Mouse (Mus musculus): ENCODE results near the gene Klc3.

Gene Klc3

DNA sequence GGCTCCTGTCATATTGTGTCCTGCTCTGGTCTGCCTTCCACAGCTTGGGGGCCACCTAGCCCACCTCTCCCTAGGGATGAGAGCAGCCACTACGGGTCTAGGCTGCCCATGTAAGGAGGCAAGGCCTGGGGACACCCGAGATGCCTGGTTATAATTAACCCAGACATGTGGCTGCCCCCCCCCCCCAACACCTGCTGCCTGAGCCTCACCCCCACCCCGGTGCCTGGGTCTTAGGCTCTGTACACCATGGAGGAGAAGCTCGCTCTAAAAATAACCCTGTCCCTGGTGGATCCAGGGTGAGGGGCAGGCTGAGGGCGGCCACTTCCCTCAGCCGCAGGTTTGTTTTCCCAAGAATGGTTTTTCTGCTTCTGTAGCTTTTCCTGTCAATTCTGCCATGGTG lies 5.8 kb upstream of the Klc3 start:
- DNase-seq (ENCODE audit: low spot score in 2 of 2) = no peak

DNA sequence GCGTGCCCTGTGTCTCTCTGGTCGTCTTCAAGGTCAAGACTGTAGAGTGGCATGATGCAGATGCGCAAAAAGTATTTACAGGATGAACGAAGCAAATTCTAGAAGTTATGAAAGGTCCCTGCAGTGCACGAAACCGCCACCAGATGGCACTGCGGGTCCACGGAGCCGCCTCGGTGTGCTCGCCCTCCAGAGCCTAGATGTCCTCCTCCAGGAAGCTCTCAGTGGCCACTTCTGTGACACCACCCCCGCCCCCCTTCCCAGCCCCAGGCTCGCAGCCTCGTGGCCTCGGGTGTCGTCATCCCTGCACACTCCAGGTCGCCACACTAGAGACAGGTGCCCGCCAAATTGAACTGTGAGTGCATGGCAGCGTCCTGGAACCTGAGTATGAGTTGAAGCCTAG lies 1.5 kb upstream of the Klc3 start:
- peak; percentile 57 to 87 for DNase-seq (ENCODE audit: low spot score in 2 of 2)

DNA sequence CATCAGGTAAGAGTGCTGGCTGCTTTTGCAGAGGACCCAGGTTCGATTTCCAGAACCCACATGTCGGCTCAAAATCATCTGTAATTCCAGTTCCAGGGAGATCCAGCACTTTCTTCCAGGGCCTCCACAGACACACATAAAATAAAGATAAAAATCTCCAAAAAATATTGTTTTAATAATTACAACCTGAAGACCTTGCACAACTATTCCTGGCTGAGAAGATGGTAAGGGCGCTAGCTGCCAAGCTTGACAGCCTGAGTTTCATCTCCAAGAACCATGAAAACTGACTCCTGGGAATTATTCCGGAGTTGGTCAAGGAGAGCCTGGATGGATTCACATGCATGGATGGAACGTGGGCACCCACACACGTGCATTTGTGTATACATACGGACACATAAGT lies 572 bp upstream of the Klc3 start, which contains the start of gene Ckm:
TSS of gene Ckm (plus strand) at position 301 of the 400 bp plus-strand sequence.
- DNase-seq (ENCODE audit: low spot score in 2 of 2) = no peak

DNA sequence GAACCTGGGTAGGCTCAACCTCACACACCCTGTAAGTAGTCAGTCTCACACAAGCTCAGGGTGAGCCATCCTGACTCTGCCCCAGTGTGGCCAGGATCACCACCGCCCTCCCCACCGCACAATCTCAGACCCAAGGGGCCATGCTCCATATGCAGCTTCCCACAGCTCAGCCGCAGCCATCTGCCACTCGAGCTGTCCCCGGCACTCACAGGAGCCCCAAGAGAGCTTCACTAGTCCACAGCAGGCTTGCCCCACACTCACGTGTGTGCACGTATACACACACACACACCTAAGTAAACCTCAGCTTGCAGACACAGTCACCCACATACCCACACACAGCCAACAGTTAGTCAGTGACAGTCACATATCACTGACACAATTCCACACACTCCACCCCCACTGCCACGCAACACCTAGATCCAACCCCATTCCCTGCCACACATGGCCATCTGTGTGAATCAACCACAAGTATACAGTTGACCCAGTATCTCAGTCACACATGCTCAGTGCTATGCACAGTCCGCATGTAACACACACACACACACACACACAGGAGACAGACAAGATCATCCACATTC lies 1.3 kb downstream of the Klc3 start:
- DNase-seq (ENCODE audit: low spot score in 2 of 2) = no peak

DNA sequence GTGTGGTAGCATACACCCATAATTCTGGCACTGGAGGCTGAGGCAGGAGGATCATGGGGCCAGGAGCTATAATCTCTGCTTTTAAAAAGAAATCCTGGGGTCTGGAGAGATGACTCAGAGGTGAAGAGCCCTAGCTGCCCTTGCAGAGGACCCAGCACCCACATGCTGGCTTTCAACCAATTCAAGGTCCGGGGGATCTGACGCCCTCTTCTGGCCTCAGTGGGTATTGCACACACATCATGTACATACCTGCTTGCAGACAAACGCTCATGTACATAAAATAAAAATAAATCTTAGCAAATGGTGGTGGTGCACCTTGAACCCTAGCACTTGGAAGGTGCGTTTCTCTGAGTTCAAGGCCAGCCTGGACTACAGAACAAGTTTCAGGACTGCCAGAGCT lies 3.0 kb downstream of the Klc3 start:
- no peak for DNase-seq (ENCODE audit: low spot score in 2 of 2)

DNA sequence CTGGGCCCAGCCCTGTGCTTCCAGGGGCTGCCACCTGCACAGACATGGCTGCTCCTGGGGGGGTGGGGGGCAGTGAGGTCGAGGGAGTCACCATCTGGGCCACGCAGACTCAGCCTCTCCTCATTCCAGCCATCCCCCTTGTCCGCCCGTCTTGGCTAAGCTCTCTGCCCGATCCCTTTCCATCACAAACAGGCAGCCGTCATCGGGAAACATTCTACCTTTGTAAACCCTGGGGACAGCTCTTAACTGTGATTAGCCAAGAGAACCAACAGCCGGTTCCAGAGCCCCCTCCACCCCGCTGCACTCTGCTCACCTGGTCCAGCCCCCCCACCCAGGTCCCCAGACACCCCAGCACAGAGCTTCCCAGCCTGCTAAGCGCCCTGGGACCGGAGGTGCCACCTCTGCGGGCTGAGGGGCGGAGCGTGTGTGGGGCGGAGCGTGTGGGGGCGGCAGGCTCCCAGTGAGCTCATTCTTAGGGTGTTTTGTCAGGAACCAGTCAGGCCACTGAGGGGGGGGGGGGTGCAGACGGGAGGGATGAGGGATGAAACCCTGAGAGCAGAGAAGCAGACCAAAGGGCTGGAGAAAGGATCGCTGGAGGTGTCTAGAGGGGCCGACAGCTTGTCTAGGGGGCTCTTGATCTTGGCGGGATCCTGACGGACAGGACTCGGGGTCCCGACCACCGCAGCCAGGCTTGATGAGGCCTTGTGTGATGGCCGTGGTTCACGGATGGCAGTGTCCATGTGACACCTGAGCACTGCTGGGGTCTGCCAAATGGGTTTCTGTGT lies 4.2 kb downstream of the Klc3 start:
- DNase-seq (ENCODE audit: low spot score in 2 of 2) = peak; percentile 55 to 61

DNA sequence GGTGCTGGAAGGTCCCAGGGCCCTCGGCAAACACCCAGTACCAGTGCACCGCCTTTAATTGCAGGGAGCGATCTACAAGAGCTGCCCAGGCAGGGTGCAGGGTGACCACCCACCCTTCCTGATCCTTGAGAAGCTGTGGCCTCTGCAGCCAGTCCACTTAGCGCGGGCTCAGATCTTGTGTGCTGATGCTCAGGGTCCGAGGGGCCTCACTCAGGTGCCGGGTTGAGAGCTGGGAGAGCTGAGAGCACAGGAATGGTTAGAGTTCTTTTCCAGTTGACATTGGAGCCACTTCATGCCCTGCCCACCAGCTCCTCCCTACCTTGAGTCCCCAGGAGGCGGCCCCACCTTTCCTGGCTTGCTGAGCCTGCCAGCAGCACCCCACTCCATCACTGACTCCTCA lies 9.4 kb downstream of the Klc3 start:
- no peak for DNase-seq (ENCODE audit: low spot score in 2 of 2)

DNA sequence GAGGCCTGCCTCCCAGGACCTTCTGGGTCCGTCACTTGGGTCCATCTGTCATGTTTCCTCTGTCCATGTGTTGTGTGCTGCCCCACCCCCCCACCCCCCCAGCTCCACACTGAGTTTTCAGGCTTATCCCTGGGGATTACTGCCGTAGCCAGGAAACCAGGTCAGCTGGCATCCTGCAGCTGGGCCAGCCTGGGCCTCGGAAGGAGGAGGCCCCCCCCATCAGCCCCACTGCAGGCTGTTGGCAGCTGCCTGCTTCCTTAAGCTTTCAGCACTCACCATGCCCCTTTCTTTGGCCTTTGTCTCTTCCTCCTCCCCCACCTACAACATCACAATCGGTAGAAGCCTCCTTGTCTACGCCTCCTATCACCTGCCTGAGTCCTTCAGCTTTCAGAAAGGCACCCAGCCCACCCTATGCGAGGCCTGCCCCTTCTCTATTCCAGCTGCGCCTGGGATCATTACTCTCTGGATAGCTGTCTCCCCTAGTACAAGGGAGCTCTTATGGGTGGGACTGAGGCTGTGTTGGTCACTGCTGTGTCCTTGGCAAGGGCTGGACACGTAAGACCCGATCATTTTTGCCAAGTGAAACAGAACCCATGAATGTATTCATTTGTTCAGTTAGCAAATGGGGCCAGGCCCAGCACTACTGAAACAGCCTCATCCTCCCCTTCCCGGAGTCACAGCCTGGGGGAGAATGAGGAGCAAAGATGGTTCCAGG lies 15.0 kb downstream of the Klc3 start:
- DNase-seq (ENCODE audit: low spot score in 2 of 2) = no peak

DNA sequence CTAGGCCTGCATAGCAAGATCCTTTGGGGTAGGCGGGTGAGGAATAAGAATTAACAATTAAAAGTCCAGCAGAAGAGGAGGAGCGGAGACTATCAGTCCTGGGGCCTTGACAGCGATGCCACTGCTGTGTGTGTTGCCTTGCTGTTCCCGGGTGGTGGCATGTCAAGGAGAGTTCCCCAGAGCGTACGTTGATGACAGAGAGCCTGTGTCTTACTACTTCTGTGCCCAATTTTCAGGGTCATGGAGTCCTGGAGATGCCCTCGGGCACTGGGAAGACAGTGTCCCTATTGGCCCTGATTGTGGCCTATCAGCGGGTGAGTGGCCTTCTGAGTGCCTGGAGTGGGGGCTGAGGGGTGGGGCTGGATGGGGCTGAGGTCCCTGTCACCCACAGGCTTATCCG lies 20.2 kb downstream of the Klc3 start:
- no peak for DNase-seq (ENCODE audit: low spot score in 2 of 2)

DNA sequence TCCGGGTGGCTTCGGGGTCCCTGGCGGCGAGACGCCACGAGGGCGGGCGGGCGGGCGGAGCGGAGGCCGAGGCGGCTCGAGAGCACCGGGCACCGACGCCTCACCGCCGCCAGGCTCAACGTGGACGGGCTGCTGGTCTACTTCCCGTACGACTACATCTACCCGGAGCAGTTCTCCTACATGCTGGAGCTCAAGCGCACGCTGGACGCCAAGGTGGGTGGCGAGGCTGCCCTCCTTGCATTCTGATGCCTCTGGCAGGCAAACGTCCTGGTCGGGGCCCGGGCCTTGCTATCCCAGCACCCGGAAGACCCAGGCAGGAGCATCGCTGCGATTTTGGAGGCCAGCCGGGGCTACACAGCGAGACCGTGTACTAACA lies 21.8 kb downstream of the Klc3 start:
- DNase-seq (ENCODE audit: low spot score in 2 of 2) = peak; percentile 26 to 38

DNA sequence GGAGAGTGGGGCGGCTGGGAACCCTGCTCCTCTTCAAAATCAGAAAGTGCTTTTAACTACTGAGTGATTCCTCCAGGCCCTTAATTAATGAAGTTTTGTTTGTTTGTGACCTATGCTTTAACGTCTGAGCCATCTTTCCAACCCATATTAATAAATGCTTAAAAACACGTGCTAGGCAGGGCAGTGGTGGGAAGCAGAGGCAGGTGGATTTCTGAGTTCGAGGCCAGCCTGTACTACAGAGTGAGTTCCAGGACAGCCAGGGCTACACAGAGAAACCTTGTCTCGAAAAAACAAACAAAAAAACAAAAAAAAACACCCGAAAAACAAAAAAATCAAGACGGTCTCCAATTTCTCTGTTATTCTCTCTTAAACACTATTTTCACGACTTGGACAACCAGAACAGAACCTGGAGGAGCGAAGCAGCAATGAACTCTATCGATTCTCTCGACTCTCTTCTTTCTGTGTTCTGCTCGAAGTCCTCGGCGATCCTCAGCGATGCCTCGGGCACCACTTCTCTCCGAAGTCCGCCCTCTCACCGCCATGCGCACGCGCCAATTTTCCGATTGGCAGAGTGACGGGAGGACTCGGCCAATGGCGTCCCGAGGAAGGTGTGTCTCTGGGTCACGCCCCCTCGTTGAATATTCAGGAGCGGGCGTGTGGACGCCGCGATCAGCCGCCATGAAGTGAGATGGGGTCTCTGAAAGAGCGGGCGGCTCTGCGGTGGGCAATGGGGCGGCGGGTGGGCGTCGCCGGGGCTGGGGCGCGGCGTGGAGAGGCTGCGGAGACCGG lies 22.3 kb downstream of the Klc3 start, which contains the start of gene Ercc2:
TSS of gene Ercc2 (plus strand) at position 634 of the 789 bp plus-strand sequence.
- peak; percentile 98 to 99 for DNase-seq (ENCODE audit: low spot score in 2 of 2)

DNA sequence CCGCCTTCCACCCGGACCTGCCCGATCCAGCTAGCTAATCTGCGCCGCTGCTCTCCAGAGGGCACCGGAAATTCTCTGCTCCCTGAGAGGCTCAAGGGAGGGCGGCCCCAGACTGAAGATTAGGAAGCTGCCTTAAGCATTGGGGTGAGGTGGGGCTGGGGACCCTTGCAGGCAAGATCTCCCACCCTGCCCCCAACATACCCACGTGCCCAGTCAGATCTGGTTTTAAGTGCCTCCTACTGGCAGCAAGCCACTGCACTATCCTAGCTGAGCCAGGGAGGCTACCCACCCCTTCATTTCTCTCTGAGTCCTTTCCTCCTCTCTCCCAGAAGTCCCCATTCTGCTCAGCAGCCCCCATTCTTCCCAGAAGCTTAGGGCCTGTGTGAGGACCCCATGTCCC lies 25.9 kb downstream of the Klc3 start:
- no peak for DNase-seq (ENCODE audit: low spot score in 2 of 2)

DNA sequence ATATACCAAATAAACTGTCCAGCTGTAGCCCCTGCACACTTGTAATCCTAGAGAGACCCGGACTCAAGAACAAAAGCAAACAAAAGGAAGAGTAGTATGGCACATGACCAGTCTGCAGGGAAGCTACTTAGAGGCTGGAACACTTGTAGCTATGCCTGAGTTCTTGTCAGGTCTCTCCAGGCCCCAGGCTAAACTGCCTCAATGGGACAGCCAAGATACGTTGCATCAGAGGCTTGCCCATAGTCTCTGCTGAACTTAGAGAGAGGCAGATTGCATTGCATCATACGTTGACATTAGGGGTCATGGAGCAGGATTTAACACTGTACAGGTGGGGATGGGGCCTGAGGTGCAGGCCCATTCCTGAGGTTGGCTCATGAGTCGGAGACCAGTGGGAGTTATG lies 27.9 kb downstream of the Klc3 start:
- DNase-seq (ENCODE audit: low spot score in 2 of 2) = no peak

DNA sequence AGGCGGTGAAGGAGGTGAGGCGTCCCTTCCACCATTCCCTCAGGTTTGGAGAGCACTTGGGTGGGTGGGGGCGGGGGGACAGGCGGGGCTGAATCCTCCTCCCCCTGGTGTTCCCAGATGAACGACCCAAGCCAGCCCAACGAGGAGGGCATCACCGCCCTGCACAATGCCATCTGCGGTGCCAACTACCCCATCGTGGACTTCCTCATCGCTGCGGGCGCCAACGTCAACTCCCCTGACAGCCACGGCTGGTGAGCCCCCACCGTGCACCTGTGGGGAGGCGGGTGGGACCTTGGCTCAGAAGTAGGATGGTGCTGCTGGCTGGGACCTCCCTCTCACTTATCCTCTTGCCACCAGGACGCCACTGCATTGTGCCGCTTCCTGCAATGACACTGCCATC lies 28.5 kb downstream of the Klc3 start:
- no peak for DNase-seq (ENCODE audit: low spot score in 2 of 2)

DNA sequence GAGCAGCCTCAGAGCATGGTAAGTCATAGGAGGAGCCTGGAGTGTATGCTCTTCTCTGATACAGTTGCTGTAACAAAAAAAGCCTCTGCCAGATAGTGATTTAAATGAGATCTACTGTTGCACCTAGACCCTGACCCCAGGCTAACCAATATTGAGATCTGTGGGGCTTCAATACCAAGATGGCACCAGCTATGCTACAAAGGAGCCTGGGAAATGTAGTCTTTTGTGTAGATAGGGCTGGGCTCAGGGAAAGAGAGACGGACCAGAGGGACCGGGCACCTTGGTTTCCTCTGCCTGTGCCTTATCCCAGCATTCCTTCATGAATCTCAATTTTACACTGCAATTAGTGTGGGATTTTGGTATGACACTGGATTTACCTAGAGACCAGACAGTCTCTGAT lies 30.5 kb downstream of the Klc3 start:
- no peak for DNase-seq (ENCODE audit: low spot score in 2 of 2)

DNA sequence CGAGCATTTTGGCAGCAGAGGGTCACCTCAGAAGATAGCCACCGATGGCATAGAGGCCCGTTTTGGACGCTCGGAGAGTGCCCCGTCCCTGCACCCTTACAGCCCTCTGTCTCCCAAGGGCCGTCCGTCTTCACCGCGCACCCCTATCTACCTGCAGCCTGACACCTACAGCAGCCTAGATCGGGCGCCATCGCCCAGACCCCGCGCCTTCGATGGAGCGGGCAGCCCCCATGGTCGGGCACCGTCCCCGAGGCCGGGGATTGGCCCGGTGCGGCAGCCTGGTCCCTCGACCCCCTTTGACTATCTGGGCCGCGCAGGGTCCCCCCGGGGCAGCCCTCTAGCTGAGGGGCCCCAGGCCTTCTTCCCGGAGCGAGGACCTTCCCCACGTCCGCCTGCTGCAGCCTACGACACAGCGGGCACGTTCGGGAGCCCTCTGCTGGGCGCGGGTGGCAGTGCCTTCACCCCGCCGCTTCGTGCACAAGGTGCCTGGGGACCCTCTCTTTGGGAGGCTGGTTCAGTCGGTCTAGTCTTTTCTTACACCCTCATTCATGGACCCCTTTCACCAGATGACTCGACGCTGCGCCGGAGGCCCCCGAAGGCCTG lies 34.0 kb downstream of the Klc3 start:
- DNase-seq (ENCODE audit: low spot score in 2 of 2) = peak; percentile 58 to 78

DNA sequence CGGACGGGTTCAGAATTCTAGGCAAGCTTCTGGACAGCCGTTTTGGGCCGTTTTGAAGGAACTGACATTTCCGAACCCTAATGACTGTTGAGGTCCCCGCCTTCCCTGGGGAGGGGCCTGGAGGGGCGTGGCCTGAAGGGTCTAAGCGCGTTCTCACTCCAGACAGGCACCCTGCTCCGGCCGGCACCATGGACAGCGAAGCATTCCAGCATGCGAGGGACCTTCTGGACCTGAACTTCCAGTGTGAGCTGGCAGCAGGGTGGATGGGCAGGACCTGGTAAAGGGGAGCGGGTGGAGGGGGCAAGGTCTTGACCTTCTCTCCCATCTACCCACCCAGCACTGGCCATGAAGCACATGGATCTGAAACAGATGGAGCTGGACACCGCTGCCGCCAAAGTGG lies 35.5 kb downstream of the Klc3 start:
- DNase-seq (ENCODE audit: low spot score in 2 of 2) = no peak

DNA sequence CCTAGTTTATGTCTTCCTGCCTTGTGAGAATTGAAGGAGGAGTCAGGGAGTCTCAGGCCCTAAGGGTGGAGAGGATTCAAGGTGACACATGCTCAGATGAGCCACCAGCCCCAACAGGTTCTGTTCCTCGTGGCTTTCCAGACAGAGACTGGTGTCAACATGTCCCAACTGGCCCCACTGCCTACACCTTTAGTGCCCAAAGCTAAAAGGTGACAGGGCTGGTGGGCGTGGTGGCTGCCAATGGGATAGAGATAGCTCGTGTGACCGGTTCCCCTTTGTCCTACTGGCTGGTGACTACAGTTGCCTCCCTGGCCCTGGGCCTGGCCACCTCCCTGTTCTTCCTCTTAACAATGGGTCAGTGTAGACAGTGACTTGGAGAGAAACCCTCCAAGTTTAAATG lies 38.5 kb downstream of the Klc3 start:
- DNase-seq (ENCODE audit: low spot score in 2 of 2) = no peak

DNA sequence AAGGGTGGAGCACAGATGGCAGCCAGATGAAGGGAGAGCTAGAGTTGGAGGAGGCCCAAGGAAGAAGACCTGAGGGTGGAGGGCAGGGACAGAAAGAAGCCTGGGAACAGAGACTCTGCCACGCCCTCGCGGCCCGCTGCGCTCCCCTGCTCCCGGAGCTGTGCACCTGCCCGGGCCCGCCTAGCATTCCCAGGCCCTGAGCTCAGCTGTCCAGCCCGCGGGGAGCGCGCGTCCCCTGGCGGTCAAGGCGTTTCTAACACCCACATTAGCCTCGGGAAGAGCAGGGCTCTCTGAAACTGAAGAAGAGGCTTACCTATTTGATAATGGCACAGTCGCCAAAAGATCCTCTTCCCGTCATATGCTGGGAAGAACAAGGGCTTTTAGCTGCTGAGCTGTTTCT lies 40.0 kb downstream of the Klc3 start:
- peak; percentile 45 to 74 for DNase-seq (ENCODE audit: low spot score in 2 of 2)

DNA sequence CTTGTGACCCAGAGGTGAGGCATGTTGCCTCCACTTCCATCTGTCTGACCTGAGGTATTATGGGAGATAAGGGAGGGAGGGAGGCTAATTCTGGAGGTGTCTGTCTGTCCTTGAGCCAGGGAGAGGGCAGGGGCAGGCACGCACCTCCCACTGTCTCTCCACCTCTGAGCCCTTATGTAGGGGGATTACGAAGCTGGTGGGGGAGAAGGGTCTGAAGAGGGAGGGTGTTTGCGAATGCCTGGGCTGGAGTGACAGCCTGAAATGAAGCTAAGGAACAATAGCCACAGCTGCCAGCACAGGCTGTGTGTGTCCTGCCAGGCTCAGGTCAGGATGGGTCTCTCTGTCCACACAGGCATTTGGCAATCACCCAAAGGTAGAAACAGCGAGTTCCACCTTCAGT lies 41.6 kb downstream of the Klc3 start:
- no peak for DNase-seq (ENCODE audit: low spot score in 2 of 2)

DNA sequence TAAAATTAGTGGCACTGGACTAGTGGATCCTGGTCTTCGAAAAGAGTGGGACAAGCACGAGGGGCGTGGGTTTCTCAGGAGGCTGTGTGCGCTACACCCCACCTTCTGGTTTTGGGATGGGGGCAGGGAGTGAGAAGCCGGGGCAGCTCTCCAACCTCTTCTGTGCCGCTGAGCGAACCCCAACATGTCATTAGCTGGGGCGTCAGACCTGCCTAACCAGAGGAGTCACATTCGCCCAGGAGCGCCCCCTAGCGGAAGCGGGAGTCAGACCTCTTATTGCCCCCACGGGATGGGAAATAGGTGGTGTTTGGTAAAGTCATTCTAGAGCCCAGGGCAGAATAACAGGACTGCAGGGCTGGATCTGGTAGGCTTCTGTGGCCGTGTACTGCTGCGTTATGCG lies 42.2 kb downstream of the Klc3 start:
- peak; percentile 61 to 88 for DNase-seq (ENCODE audit: low spot score in 2 of 2)

DNA sequence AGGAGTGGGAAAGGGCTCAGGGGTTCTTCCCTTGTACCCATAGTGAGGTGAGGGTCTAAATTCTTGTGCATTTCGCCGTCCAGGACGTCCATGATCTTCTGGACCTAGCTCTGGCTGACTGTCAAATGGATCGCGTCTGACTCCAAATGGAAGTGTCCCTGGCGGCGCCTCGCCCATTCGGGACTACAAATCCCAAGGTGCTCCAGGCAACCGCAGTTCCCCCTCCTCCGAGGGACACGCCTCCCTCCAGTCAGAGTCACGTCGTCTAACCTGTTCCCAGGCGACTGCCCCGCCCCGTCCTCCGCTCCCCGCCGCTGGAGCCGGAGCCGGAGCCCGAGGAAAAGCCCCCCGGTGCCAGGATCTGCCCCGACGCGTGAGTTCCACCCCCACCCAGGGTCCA lies 43.0 kb downstream of the Klc3 start:
- DNase-seq (ENCODE audit: low spot score in 2 of 2) = peak; percentile 50 to 52
